Mouse (Mus musculus) mouse embryonic stem cell (cell line): Measurements from ENCODE around the gene Mettl21e.

Experiments
- in situ Hi-C, 2 experiments: fragments of 300-500 bp; cut with MboI; formaldehyde crosslinking; loops; 1 replicate in 1 of 2; 3 replicates in 1 of 2; pipeline ENCODE4 v1.14.3; 2019 to 2020; ENCODE audit warnings: low sequenced_read_pairs in 2 of 2, low pct_unique_long_range_greater_than_20kb in 1 of 2, mixed read lengths in 1 of 2; ENCODE audit not compliant: unreplicated experiment in 1 of 2

Gene Mettl21e

GRCm38 (mm10) chr1:44158317-44158716, 60.4 kb downstream of the Mettl21e start:
- in situ Hi-C loops, result no loop called here

GRCm38 (mm10) chr1:44155287-44155686, 63.5 kb downstream of the Mettl21e start:
- in situ Hi-C loops, result no loop called here
